Mouse (Mus musculus): ENCODE measurements around the gene Arhgap25.
"Not testable (repeated sequence)": the region's sequence is repeated elsewhere in the genome, so short reads cannot be mapped to it uniquely, and the experiment has no call there.

The Arhgap25 gene

GRCm38 (mm10) chr6:87532953-87533710, at the start of gene Arhgap25:
Gene Arhgap25 (minus strand): TSS chr6:87533259.
- no peak for DNase-seq

- DNase-seq = peak; percentile 46
These were observed 49.4 kb upstream of the Arhgap25 start for GRCm38 (mm10) chr6:87582456-87582855.

GRCm38 (mm10) chr6:87581581-87581980, 48.5 kb upstream of the Arhgap25 start:
- no peak for DNase-seq

GRCm38 (mm10) chr6:87581071-87581470, 48.0 kb upstream of the Arhgap25 start:
- DNase-seq = no peak

GRCm38 (mm10) chr6:87578247-87578646, 45.2 kb upstream of the Arhgap25 start:
- DNase-seq = no peak

GRCm38 (mm10) chr6:87576648-87577330, 43.7 kb upstream of the Arhgap25 start:
- no peak for DNase-seq

- not testable (repeated sequence) for DNase-seq
These were observed 38.8 kb upstream of the Arhgap25 start for GRCm38 (mm10) chr6:87571863-87572262.

GRCm38 (mm10) chr6:87567686-87568593, 34.9 kb upstream of the Arhgap25 start:
- DNase-seq = no peak

- no peak for DNase-seq
These were observed 32.1 kb upstream of the Arhgap25 start for GRCm38 (mm10) chr6:87565166-87565565.

GRCm38 (mm10) chr6:87564356-87564755, 31.3 kb upstream of the Arhgap25 start:
- no peak for DNase-seq

GRCm38 (mm10) chr6:87553724-87554123, 20.7 kb upstream of the Arhgap25 start:
- DNase-seq = no peak

GRCm38 (mm10) chr6:87552054-87552807, 19.2 kb upstream of the Arhgap25 start:
- no peak for DNase-seq

- DNase-seq = no peak
These were observed 14.8 kb upstream of the Arhgap25 start for GRCm38 (mm10) chr6:87547836-87548235.

- DNase-seq = no peak
These were observed 14.4 kb upstream of the Arhgap25 start for GRCm38 (mm10) chr6:87547431-87547830.

- no peak for DNase-seq
These were observed 12.5 kb upstream of the Arhgap25 start for GRCm38 (mm10) chr6:87545331-87546217.

GRCm38 (mm10) chr6:87542027-87542426, 9.0 kb upstream of the Arhgap25 start:
- peak; percentile 81 for DNase-seq

GRCm38 (mm10) chr6:87541171-87541571, 8.1 kb upstream of the Arhgap25 start:
- no peak for DNase-seq

GRCm38 (mm10) chr6:87538376-87539270, 5.6 kb upstream of the Arhgap25 start:
- DNase-seq = no peak

GRCm38 (mm10) chr6:87537678-87538077, 4.6 kb upstream of the Arhgap25 start:
- no peak for DNase-seq

GRCm38 (mm10) chr6:87536270-87536669, 3.2 kb upstream of the Arhgap25 start:
- DNase-seq = no peak

Measured in liver (tissue).